Mouse (Mus musculus): ENCODE data around the gene Foxa1.
A peak's percentile ranks its signal among the peaks of the same experiment; 100 is the strongest.

Foxa1 gene

DNA sequence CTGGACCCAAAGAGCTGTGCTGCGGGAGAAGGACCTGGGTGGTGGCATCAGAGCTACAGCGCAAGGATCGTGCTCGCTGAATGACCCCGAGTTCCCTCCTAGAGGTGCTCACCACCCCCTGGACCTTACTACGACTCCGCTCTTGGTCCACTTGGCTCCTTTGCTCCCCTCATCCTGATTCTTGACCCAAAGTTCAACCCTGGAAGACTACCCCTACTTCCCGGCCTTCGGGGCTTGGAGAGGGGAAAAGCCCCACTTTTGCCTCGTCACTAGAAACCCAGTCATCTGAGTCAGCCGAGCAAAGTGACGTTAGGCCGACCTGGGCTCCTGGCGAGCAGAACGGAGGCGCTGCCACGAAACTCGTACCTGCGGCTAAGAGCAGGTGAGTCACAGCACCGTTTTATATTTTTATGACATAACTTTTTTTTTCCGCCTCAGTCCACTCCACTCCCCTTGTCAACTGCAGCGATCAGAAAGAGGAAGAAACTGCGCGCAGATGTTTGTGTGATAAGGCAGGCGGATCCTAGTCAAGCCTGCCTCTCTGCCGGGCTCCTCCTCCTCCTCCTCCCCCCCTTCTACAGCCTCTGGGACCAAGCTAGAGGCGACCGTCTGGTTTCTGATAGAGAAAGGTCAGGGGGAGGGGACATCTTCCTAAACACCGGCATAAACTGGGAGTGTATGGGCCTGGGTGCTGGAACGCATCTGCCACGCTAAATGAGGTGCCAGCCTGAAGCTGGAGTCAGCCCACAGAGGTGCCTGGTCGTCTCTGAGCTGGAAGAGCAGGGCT lies at the start of gene Foxa1:
Gene Foxa1 (minus strand): TSS at position 502 of the 787 bp plus-strand sequence.
- DNase-seq = no peak

DNA sequence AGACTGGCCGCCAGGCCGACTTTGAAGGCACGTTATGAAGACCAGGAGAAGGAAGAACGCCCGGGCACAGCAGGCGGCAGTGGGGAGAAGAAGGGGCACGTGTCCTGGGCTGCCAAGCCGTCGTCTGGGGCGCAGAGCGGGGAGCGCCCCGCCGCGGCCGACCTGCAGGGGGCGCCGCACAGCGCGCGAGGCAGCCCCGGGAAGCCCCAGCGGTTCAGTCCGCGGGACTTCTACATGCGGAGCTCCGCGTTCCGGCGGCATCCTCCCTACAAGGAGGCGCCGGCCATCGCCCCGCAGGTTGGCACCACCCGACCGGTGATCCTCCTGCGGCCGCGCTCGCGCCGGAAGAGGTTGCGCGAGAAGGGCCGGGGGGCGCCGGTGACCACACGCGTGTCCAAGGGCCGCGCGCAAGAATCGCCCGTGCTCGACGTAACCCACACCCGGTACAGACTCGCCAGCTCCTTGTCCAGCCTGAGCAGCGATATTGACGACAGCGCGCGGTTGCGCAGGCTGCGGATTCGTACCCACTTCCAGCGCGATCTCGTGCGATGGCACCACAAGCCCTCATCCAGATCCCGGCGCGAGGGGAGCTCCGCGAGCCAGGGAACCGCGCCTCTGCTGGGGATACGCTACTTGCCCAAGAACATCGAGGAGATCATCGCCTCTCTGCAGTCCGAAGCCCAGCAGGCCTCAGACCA lies 29.4 kb upstream of the Foxa1 start:
- peak in 1 of 2 experiments; percentile 3 for DNase-seq

- DNase-seq = no peak
These were observed 25.7 kb upstream of the Foxa1 start for GRCm38 (mm10) chr12:57572415-57572814.

GRCm38 (mm10) chr12:57571773-57572172 lies 25.1 kb upstream of the Foxa1 start:
- no peak for DNase-seq

GRCm38 (mm10) chr12:57563909-57564308 lies 17.2 kb upstream of the Foxa1 start, which contains the start of gene Ttc6:
Ttc6 (plus strand) TSS chr12:57564113.
- no peak for DNase-seq

DNA sequence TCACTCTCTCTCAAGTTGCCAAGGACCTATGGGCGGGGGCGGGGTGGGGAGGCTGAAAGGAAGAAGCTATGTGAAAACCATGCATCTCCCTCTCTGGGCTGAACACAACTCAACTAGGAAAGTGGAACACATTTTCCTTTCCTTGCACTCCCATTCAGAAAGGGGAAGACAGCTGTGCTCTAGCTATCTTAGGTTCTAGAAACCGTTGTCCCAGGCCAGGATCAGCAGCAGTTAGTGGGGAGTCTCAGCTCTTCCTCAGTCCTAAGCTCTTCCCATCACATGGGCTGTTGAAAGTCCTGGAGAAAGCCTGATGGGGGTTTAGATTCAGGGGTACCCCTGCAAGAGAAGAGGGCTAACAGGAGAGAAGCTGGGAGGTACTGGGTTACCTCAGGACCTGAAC lies 7.4 kb upstream of the Foxa1 start:
- no peak for DNase-seq

DNA sequence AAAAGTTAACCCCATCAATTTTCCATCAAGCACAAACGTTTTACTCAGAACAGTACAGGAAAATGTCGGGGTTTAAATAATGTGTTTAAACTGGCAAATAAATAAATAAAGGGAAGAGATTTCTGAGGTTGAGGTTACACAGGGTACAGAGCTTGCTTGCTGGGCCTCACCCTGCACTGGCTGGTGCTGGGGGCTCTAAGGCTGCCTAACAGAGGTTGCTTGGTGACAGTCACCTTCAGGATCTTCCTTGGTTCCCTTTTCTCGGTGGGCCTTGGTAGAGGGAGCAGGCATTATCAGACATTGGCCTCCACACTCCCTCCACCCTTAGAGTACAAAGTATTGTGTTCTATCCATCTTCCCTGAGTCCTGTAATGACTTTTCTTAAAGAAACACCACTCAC lies 5.6 kb upstream of the Foxa1 start:
- no peak for DNase-seq

DNA sequence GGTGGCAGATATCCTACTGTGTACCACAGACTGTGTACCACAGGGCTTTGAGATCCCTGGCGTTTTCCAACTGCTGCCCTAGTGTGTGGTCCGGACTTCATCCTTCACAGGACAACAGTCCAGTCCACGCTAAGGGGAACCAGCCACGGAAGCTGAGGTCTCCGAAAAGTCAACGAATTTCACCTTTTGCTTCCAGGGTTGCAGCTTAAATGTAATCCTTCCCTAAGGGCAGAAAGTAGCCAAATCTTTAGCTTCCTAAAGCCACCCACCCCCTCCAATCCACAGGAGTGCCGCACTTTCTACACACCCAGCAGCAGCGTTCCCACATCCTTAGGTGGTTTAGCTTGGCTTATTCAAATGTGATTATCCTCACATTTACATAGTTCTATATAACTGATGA lies 4.2 kb upstream of the Foxa1 start:
- DNase-seq = no peak

DNA sequence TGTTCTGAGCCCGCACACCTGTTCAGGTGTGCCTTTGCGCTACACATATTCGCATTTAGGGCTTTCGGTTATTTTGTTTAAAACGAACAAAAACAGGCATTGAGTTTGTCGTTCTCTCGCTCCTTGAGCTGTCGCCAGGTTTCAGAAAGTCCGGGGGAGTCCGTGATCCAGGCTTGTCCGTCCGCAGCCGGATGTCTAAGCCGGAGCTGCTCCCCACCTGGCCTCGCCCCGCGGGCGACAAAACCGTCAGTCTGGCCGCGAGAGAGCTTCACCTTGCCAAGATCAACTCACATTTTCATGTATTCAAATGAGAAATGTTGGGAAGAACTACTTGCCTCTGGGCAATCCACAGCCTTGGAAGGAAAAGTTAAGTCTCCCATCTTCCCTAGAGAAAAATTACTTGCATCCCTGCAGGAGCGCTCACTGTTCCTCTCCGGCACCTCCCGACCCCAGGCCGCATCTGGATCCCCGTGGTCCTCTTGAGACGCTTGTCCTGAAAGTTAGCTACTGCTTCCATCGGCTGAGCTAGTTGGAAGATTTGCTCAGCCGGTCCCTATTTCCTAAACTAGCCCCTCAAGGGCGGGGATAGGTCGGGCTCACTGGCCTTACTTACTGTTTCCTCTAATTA lies 3.6 kb upstream of the Foxa1 start:
- DNase-seq = no peak

DNA sequence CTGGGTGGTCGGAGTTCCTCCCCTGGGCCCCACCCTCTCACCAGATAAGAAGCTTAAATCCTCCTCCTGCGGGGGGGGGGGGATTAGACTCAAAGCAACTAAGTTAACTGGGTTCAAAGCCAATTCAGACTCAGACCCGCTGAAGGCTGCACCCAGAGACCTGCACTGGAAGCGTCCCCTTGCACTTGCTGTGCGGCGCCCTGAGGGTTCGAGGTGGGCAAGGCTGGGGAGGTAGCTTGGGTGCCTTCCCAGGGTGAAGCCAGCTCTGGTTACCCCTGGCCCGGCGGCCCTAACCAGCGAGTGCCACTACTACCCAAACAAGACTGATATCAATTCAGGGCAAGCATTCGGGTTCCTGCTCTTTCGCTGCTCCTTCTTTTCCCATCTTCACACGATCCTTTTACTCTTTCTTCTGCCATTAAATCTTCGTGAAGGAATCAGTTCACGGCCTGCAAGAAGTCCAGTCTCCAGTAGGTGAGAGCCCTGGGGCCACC lies 3.0 kb upstream of the Foxa1 start:
- DNase-seq = no peak

DNA sequence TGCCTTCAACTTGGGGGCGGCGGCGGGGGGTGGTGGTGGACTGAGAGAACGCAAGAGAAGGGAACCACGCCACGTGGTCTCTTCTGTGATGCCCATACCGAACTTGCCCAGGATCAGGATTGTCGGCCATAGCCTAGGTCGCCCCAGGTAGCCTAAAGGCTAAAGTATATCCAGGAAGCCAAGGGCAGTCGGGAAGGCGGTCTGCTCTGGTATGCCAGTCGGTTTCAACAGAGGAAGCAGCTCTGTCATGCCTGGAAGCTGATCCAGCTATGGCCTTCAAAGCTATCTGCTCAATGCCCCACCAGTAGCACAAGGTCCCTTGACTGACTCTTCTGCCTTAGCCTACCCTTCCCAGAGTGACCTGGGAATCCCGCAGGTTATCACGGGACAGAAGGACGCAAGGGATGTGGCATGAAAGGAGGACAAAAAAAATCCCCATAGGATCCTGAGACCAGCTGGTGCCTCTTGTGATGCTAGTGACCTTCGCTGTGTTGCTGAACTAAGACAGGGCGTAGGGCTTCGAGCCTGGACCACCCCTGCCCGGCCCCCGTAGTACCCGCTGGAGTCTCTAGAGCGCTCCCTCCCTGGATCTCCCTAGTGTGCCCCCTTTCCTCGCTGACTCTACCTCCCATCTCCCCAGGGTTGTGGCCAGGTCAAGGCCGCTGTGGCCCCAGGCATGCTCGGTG lies 2.4 kb upstream of the Foxa1 start:
- no peak for DNase-seq

DNA sequence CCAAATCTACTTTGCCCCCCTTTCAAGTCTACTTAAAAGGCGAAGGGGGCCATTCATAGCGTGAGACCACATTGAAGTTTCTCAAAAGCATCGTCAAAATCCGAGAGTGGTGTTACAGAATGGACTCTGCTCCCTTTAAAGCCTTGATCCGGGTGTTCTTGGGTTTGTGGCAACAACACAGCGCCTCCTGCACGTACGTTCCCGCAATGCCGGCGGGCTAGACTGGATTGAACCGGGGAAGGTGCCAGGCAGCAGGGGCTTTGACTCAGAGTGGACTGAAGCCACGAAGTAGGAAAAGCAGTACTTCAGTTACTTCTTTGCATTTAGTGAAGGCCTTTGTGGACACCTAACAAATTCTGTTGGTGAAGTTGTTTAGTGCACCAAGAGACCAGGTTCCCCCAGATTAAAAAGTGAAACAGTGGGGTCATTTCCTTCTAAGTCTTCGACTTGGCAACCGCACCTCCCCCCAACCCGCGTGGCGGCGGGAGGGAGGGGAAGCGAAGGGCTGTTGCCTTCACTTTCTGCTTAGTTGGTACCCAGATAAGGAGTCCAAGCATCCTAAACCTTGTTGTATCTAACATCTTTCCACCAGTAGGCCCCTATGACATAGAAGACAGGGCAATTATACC lies 1.8 kb upstream of the Foxa1 start:
- DNase-seq = no peak

DNA sequence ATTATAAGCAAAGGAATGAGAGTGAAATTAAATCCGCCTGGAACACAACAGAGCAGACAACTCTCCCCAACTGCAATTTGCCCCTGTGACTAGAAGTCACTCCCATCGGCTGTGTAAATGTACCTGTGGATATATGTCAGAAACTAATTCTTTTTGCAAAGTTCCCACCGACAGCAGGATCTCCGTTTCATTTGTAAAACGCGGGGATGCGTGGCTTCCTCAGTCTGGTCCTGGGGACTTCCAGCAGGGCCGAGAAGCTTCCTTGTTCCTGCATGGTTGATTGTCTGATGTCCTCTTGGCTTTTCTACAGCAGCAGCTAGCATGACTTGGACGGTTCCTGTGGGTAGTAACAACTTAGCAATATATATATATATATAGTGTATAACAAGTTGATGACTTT lies 1.2 kb upstream of the Foxa1 start:
- no peak for DNase-seq

- DNase-seq = no peak
These were observed 1.1 kb downstream of the Foxa1 start for GRCm38 (mm10) chr12:57545371-57546241.

DNA sequence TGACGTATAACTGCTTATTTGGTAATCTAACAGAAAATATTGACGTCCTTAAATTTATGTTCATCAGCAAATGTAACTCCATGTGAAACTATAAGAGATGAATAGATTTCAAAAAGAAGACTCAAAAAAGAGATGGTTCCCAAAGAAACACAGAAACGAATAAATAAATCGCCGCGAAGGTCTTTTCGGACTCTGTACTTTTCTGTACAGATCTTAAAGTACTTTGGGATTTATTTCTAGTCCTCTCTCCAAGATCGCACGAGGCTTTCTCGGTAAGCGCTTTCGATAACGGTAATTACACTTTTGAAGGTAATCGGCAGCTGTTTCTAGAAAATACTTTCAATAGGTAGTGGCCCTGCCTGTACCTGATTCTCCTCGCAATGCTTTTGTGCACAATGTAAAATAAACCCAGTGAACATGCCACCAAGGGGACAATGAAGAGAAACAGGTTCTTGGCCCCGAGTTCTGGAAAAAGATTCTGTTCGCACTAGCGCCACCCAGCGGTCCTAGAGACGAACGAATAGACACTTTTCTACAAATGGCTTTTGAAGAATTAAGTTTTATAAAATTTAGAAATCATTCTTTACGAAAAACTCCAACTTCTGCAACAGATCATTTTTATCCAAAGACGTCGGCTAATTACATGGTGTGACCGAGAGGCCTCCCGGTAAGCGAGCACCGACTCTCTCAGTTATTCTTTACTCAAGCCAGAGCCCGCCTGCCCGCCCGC lies 1.9 kb downstream of the Foxa1 start:
- DNase-seq = no peak

DNA sequence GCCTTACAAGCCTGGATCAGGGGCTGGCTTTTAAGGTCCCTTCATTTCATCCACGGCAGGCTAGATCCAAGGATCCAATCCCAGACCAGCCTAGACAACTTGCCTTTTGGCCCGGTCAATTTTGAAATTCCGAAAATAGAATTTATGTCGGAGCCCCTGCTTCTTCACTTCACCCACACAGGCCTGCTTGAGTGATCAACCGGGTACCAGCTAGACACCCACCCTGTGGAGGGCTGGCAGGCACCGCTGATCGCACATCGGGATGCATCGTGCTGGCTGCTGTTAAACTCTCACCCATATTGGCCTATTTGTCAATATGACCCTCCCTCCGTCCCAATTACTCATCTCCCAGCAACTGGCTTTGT lies 3.1 kb downstream of the Foxa1 start:
- DNase-seq = no peak

DNA sequence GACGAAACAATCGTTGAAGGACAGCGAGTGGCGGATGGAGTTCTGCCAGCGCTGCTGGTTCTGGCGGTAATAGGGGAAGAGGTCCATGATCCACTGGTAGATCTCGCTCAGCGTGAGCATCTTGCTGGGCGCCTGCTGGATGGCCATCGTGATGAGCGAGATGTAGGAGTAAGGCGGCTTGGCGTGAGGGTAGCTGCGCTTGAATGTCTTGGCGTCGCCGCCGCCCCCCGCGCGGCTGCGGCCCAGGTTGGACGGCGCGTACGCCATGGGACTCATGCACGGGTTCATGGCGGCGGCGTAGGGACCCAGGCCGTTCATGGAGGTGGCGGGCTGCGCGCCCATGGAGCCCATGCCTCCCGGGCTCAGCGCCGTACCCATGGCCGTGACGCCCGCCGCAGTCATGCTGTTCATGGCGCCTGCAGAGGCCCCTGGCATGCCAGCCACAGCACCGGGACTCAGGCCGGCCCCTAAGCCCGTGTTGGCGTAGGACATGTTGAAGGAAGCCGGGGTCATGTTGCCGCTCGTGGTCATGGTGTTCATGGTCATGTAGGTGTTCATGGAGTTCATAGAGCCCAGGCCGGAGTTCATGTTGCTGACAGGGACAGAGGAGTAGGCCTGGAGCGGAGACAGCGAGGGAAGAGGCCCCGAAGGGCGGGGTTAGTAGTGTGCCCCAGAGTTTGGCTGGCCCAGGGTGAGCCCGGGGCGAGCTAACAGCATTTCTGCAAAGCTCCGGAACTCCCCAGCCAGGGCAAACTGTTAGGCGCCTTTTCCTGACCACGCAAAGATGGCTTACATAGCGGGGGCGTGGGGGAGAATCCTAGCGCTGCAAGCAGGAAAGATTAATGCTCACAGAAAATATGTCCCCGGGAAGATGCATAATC lies 3.7 kb downstream of the Foxa1 start:
- no peak for DNase-seq

DNA sequence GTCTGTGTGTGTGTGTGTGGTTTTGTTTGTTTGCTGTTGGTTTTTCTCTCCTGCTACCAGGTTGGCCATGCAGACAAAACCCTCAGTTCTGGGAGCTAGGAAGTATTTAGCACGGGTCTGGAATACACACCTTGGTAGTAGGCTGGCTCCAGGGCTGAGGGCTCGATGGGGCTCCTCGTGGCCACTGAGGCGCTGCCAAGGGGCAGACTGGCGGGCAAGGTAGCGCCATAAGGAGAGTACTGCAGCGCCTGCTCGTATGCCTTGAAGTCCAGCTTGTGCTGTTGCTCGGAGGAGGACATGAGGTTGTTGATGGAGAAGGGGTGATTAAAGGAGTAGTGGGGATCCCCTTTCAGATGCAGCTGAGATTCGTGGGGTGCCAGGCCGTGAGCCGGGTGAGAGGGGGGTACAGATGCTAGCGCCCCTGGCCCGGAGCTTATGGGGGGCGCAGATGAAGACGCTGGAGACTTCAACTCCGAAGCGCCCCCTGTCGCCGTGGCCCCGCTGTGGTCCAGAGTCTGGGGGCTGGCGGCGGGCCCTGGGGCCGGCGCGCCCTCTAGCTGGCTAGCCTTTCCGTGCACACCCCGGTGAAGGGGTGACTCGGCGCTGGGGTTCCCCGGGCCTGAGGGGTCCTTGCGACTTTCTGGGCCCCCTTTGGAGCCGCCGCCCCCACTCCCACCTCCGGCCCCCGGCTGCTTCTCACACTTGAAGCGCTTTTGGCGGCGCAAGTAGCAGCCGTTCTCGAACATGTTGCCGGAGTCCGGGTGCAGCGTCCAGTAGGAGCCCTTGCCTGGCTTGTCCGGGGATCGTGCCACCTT lies 4.6 kb downstream of the Foxa1 start:
- no peak for DNase-seq

DNA sequence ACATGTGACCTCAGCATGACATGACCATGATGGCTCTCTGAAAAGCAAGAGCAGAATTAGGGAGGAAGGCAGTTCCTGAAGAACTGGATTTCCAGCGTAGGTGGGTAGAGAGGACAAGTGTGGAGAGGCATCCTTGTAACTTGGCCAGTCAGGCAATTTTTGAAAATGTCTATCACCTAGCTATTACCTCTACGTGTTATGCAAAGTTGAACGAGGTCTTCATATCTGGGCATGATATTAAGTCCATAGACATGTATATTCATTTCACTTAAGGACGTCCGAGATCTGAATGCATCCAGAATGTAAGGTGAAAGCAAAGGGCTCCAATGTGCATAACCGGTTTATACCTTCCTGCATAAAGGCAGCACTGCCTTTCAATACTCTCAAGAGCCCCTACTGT lies 5.6 kb downstream of the Foxa1 start:
- DNase-seq = no peak
